Mouse (Mus musculus) liver (tissue): Measurements from ENCODE around the gene Ticam1.
A peak's percentile ranks its signal among the peaks of the same experiment; 100 is the strongest.

Experiments
- DNase-seq: peaks from one replicate; pipeline ENCODE4 v3.0.0-alpha.2; 2020; ENCODE audit warnings: mixed read lengths

Ticam1 gene

GRCm38 (mm10) chr17:56276643-56277566, at the start of gene Ticam1:
Gene Ticam1, minus strand, starts transcription at chr17:56276786.
- peak; percentile 97 for DNase-seq

- DNase-seq, result peak; percentile 99
Measured at GRCm38 (mm10) chr17:56325450-56326152, 49.0 kb upstream of the Ticam1 start, which contains the start of gene Kdm4b. Gene Kdm4b, plus strand, starts transcription at chr17:56326062.

DNA sequence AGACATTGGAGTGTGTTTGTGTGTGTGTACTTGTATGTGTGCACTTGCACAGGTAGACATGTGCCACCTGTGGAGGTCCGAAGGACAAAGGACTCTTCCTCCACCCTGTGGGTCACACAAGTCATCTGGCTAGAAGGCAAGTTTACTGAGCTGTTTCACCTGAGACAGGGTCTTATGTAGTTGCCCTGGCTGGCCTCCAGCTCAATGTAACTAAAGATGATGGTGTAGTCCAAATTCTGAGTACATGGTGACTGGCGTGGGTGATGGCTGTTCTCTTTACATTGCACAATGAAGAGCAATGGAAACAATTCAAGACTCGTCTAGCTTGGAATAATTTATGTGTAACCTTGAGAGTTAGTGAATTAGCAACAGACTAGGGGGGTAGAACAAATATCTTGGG, 47.8 kb upstream of the Ticam1 start:
- no peak for DNase-seq

DNA sequence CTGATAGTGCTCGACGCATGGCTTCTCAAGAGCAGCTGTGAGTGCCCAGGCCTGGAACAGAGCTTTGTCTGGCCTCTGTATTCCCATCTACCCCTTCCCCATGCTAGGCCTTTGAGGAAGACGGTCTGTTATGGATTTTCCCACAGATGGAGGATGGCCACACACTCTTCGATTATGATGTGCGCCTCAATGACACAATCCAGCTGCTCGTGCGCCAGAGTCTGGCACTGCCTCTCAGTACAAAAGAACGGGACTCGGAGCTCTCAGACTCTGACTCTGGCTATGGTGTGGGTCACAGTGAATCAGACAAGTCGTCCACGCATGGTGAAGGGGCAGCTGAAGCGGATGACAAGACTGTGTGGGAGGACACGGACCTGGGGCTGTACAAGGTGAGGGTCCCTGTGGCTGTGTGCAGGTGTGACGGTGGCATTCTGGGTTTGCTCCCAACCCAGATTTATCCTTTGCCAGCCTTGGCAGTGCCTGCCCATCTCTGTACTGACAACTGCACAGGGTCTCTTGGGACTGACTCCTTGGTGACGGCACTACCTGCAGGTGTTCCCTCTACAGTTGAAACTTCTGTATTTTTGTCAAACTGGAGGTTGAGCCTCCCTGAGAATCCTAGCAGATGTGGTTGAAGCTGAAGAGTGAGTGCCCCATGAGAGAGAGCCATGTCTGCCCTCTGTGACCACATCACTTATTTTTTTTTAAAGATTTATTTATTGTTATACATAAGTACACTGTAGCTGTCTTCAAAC, 32.8 kb upstream of the Ticam1 start:
- no peak for DNase-seq

- DNase-seq, result no peak
Measured at GRCm38 (mm10) chr17:56308088-56308487, 31.5 kb upstream of the Ticam1 start.

DNA sequence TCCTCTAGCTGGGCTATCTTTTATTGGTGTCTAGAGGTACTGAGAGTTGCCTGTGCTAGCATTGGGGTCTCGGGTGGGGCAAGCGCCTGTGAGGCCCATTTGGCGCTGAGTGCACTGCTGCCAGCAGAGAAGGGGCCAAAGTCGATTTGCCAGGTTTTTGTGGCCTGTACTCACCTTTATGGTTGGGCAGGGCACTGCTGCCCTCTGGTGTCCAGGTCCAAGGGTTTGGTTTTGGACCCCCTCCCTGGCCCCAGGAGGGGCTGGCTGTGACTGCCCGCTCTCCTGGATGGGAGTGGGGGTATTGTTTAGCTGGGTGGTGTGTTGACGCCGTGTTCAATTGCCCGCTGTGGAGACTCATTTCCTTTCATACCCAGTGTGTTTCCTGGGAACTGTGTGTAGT, 29.2 kb upstream of the Ticam1 start:
- no peak for DNase-seq

GRCm38 (mm10) chr17:56305156-56305555, 28.6 kb upstream of the Ticam1 start:
- no peak for DNase-seq

GRCm38 (mm10) chr17:56304718-56305117, 28.1 kb upstream of the Ticam1 start:
- no peak for DNase-seq

- peak; percentile 98 for DNase-seq
Measured at GRCm38 (mm10) chr17:56303847-56304586, 27.4 kb upstream of the Ticam1 start.

- peak; percentile 96 for DNase-seq
Measured at GRCm38 (mm10) chr17:56303160-56303846, 26.7 kb upstream of the Ticam1 start, which contains the start of gene Uhrf1. Gene Uhrf1, plus strand, starts transcription at chr17:56303321.

DNA sequence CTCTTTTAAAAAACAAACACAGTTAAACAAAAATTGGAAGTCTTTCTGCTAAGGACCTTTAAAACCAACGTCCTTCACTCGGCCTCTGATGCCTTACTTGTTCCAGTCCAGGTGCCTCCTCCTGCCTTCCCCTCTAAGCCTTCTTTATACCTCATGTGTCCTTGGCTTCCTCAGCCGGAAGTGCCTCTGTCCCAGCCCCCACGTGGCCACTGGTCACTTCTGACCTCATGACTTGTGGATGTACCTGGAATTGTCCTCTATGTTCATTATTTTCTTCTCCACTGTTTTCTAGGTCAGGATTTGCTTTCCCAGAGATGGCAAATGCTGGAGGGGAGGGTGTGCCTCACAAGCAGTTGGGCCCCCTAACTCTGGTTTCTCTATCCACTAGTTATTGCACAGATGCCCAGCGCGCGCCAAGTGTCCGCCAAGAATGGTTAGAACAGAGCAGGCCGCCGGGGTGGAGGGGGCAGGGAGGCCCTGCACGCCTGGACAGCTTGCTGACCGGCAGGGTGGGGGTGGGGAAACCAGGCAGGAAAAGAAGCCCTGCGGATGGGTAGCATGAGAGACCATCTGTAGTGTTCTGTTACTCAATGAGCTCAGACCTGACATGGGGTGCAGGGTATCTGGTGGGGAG, 25.9 kb upstream of the Ticam1 start:
- peak; percentile 65 for DNase-seq

DNA sequence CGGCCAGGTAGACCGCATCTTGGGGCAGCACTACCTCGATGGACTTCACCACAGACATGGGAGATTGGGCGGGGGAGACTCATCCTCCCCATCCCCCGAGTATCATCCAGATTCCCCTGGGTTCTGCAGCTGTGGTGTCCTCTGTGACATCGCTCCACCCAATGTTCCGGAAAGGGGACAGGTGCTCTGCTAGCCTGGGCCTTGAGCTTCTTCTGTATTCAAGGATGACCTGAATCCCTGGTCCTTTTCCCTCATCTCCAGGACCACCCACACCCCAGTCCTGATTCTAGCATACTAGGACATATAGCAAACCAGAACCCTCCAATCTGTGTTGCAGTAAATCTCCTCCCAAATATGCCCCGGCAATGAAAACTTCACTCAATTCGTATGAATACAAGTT, 23.6 kb upstream of the Ticam1 start, which contains the start of gene Arrdc5:
Gene Arrdc5, minus strand, starts transcription at position 101 of the 400 bp plus-strand sequence.
- DNase-seq, result no peak

- no peak for DNase-seq
Measured at GRCm38 (mm10) chr17:56298238-56298637, 21.7 kb upstream of the Ticam1 start.

DNA sequence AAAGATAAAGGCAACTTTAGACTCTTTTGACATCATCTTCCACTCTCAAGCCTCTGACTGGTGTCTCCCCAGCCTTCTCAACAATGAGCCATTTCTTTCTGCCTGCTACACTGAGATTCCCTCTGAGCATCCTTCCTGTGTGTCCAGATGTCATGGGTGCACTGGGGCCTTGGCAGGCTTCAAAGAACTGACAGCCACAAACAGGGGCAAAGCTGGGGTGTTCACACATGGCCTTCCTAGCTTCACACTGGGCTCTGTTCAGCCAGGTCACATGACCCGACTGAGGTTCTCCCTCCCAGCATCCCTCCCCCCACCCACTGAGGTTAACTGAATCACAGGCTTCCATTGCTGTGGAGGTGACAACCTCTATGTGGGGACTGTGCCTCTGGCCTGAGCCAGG, 19.6 kb upstream of the Ticam1 start:
- no peak for DNase-seq

DNA sequence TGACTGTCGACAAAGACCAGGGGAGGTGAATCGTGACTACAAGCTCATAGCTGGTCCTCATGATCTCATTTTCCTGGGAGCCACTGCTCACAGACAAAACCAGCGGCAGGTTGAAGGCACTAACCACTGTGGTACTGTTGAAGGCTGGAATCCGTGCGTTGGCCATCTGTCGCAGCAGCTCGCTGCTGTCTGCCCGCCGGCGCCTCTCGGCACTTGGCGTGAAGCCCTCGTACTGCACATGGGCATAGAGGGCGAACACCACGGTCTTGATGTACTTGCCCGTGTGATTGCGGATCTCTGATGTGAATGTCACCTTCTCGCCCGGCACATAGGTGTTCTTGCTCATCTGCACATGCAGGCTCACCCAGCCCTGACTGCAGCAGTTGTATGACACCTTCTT, 17.7 kb upstream of the Ticam1 start:
- DNase-seq, result no peak

- no peak for DNase-seq
Measured at GRCm38 (mm10) chr17:56293291-56293690, 16.7 kb upstream of the Ticam1 start.

DNA sequence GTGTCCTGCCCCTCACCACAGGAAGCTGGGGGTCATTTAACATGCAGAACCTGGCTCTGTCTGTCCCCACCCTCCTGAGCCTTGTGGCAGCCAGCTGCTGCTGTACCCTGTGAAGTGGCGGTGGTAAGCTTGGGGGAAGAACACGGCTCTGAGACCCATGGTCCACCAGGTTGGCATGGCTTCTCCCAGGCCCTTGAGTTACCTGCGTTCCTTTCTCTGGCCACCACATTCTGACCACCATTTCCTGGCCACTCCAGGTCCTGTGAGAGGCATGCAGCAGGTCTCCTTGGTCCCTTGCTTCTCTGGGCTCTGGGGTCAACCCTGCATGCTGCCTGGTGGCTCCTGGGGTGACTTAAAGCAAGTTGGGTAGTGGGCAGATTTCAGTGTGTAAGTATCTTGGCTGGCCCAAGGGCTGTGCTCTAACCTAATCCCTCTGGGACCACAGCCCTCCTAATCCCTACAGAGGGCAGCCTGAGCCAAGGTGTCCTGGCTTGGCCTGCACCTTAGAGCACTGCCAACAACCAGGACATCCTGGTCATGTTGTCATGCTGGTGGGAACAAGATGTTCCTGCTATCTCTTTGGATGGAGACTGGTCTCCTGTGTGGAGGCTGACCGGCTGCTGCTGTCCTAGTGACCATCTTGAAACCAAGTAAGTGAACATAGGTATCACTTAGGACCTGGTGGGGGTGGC, 16.1 kb upstream of the Ticam1 start, which contains the start of gene Plin3:
Gene Plin3, minus strand, starts transcription at position 343 of the 692 bp plus-strand sequence.
- no peak for DNase-seq

DNA sequence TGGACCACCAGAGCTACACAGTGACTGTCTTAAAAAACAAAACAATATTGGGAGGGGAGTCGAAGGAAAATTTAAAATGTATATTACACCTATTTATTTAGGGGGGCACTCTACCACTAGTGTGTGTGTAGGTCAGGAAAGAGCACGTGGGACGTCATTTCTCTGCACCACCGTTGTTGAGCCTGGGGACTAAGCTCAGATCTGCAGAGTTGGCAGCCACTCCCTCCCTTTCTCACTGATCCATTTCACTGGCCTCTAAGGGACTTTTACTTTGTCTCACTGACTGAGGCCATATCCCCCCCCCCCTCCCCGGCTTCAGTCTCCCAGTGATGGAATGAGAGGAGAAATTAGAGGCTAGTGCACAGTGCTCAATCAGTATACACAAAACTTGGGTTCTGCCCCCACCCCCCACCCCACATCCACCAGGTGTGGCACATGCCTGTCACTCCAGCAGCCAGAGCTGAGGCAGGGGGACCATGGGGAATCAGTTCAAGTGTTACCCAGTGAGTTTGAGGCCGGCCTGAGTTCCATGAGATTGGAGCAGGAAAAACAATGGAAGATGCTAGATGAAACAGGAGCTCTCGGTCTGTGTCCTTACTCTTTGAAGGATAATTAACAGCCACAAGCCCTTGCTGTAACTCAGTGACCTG, 15.4 kb upstream of the Ticam1 start:
- DNase-seq, result no peak

DNA sequence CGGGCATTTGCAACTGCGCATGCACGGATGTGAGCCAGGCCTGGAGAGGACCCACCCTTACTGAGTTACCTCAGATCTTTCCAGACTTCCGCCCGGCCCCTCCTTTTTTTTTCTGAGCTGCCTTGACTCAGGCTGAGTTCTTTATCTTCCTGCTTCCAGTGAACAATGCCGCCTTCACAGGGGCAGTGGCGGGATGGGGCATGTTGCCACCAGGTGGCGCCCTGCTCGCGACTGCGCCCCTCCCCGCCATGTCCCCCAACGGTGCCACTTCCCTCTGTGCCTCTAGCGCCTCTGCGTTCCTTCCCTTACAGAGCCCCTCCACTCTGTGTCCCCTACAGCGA, 14.6 kb upstream of the Ticam1 start:
- DNase-seq, result peak; percentile 90
